Mouse (Mus musculus) Muller cell, postnatal 12 days (primary cell): ENCODE measurements around the gene Atp6v0a1.
A peak's percentile ranks its signal among the peaks of the same experiment; 100 is the strongest.

Experiments
- DNase-seq: peaks from one replicate; pipeline ENCODE4 v3.0.0-alpha.2; 2015; ENCODE audit errors: inconsistent ontology term

Gene Atp6v0a1

GRCm38 (mm10) chr11:101027121-101027520, 17.9 kb downstream of the Atp6v0a1 start:
- no peak for DNase-seq

GRCm38 (mm10) chr11:101029320-101029719, 20.1 kb downstream of the Atp6v0a1 start:
- DNase-seq: no peak

- no peak for DNase-seq
Measured at GRCm38 (mm10) chr11:101030136-101030807, 21.0 kb downstream of the Atp6v0a1 start.

GRCm38 (mm10) chr11:101030808-101031156, 21.5 kb downstream of the Atp6v0a1 start:
- no peak for DNase-seq

GRCm38 (mm10) chr11:101031470-101031869, 22.2 kb downstream of the Atp6v0a1 start:
- DNase-seq: no peak

- no peak for DNase-seq
Measured at GRCm38 (mm10) chr11:101033856-101034500, 24.7 kb downstream of the Atp6v0a1 start.

GRCm38 (mm10) chr11:101034614-101035327, 25.5 kb downstream of the Atp6v0a1 start:
- no peak for DNase-seq

- DNase-seq: no peak
Measured at GRCm38 (mm10) chr11:101035328-101035695, 26.1 kb downstream of the Atp6v0a1 start.

GRCm38 (mm10) chr11:101037795-101038194, 28.5 kb downstream of the Atp6v0a1 start:
- DNase-seq: no peak

GRCm38 (mm10) chr11:101045826-101046225, 36.6 kb downstream of the Atp6v0a1 start:
- no peak for DNase-seq

GRCm38 (mm10) chr11:101046440-101046839, 37.2 kb downstream of the Atp6v0a1 start:
- DNase-seq: no peak

- no peak for DNase-seq
Measured at GRCm38 (mm10) chr11:101047502-101047901, 38.2 kb downstream of the Atp6v0a1 start.

- no peak for DNase-seq
Measured at GRCm38 (mm10) chr11:101050359-101050758, 41.1 kb downstream of the Atp6v0a1 start.

GRCm38 (mm10) chr11:101051051-101051493, 41.8 kb downstream of the Atp6v0a1 start:
- no peak for DNase-seq

- no peak for DNase-seq
Measured at GRCm38 (mm10) chr11:101051617-101052016, 42.4 kb downstream of the Atp6v0a1 start.

GRCm38 (mm10) chr11:101052751-101053473, 43.7 kb downstream of the Atp6v0a1 start:
- DNase-seq: no peak

- DNase-seq: no peak
Measured at GRCm38 (mm10) chr11:101053974-101054373, 44.7 kb downstream of the Atp6v0a1 start.

GRCm38 (mm10) chr11:101055418-101055817, 46.2 kb downstream of the Atp6v0a1 start:
- no peak for DNase-seq

- DNase-seq: peak; percentile 81
Measured at GRCm38 (mm10) chr11:101056885-101057284, 47.6 kb downstream of the Atp6v0a1 start.

- DNase-seq: peak; percentile 64
Measured at GRCm38 (mm10) chr11:101057860-101058259, 48.6 kb downstream of the Atp6v0a1 start.

- no peak for DNase-seq
Measured at GRCm38 (mm10) chr11:101058726-101059125, 49.5 kb downstream of the Atp6v0a1 start.

GRCm38 (mm10) chr11:101059473-101059872, 50.2 kb downstream of the Atp6v0a1 start:
- DNase-seq: no peak
